In genomic region chr2:138047781-138048201, GRCm38 (mm10) we compare ENCODE assay signal across 10 mouse cellular contexts.
DNase-seq lines count a peak whose midpoint lies in the region; ATAC-seq lines count a peak whose summit lies in the region.
"Had no signal": no experiment of that assay in that cellular context is flagged by ENCODE, and none has a peak within 500 bp of the region (broad histone marks: within the 10 kb centered on the region; RNA-seq: fewer than 3 reads in every experiment).

No protein-coding gene starts in this region.

- no peak overlapping the region for H3K4me3 ChIP-seq in forebrain, embryonic 13.5 days
- no peak overlapping the region for H3K4me3 ChIP-seq in forebrain, embryonic 11.5 days (ENCODE audit: low read depth, low read length)
- no peak overlapping the region for H3K4me3 ChIP-seq in intestine, embryonic 15.5 days (replicated peaks)
- H3K4me3 ChIP-seq in liver, embryonic 11.5 days (ENCODE audit: low read depth, low read length), result no peak overlapping the region

- no peaks in the 10 kb centered on the region for H3K9me3 ChIP-seq in forebrain, embryonic 13.5 days (replicated peaks)
- H3K9me3 ChIP-seq in forebrain, embryonic 11.5 days (ENCODE audit: control insufficient read depth, low read length), result no peaks in the 10 kb centered on the region
- no peaks in the 10 kb centered on the region for H3K9me3 ChIP-seq in intestine, embryonic 15.5 days
- H3K9me3 ChIP-seq in liver, embryonic 11.5 days (ENCODE audit: control insufficient read depth, low read length), result no peaks in the 10 kb centered on the region

- no peaks in the 10 kb centered on the region for H3K27me3 ChIP-seq in forebrain, embryonic 13.5 days
- H3K27me3 ChIP-seq in forebrain, embryonic 11.5 days (ENCODE audit: control insufficient read depth, insufficient read depth, low read length), result no peaks in the 10 kb centered on the region
- H3K27me3 ChIP-seq in intestine, embryonic 15.5 days (replicated peaks), result no peaks in the 10 kb centered on the region
- H3K27me3 ChIP-seq in liver, embryonic 11.5 days (replicated peaks; ENCODE audit: control insufficient read depth, insufficient read depth, low read length), result no peaks in the 10 kb centered on the region

- no peak for DNase-seq in forebrain, embryonic 11.5 days (ENCODE audit: low spot score)
- peak; percentile 30 to 33 for DNase-seq in left cerebral cortex, adult 18-20 months (ENCODE audit: low spot score in 2 of 2)
- DNase-seq in left cerebral cortex, adult 11 months (ENCODE audit: low spot score), result no peak
- DNase-seq in layer of hippocampus, adult 18-20 months (ENCODE audit: low spot score in 2 of 2), result peak; percentile 16 to 60
- peak; percentile 42 to 43 for DNase-seq in right cerebral cortex, postnatal 10 days (ENCODE audit: low spot score in 2 of 2)
- DNase-seq in liver, embryonic 11.5 days (ENCODE audit: low spot score), result no peak

- H3K27ac ChIP-seq in forebrain, embryonic 13.5 days, result no peak overlapping the region
- H3K27ac ChIP-seq in forebrain, embryonic 11.5 days (ENCODE audit: low read depth, low read length), result no peak overlapping the region
- H3K27ac ChIP-seq in intestine, embryonic 15.5 days, result no peak overlapping the region
- H3K27ac ChIP-seq in liver, embryonic 11.5 days (ENCODE audit: low read depth, low read length), result no peak overlapping the region
- H3K27ac ChIP-seq: liver, embryonic 14.5 days had no signal

- ATAC-seq in forebrain, embryonic 13.5 days, result peak; percentile 70; the same call in 1 of the 2 replicates
- no peak for ATAC-seq in forebrain, embryonic 11.5 days (replicated peaks; ENCODE audit: low FRiP score)
- no peak for ATAC-seq in intestine, embryonic 15.5 days
- ATAC-seq in liver, embryonic 11.5 days (replicated peaks; ENCODE audit: low FRiP score), result no peak; the same call in 1 of the 2 replicates
- ATAC-seq: intestine, embryonic 16.5 days had no signal

- H3K36me3 ChIP-seq in forebrain, embryonic 13.5 days (ENCODE audit: poor library complexity, severe bottlenecking), result no peaks in the 10 kb centered on the region
- H3K36me3 ChIP-seq in forebrain, embryonic 11.5 days (ENCODE audit: control insufficient read depth, insufficient read depth, low read length), result no peaks in the 10 kb centered on the region
- H3K36me3 ChIP-seq in intestine, embryonic 15.5 days, result no peaks in the 10 kb centered on the region
- no peaks in the 10 kb centered on the region for H3K36me3 ChIP-seq in liver, embryonic 11.5 days (ENCODE audit: control insufficient read depth, insufficient read depth, low read length)

- no peaks in the 10 kb centered on the region for H3K4me1 ChIP-seq in forebrain, embryonic 13.5 days
- no peaks in the 10 kb centered on the region for H3K4me1 ChIP-seq in forebrain, embryonic 11.5 days (replicated peaks; ENCODE audit: control insufficient read depth, insufficient read depth, low read length)
- 0 out of 2 replicates have a peak, but pooled peaks cover 2% of the 10 kb centered on the region for H3K4me1 ChIP-seq in intestine, embryonic 15.5 days (replicated peaks)
- no peaks in the 10 kb centered on the region for H3K4me1 ChIP-seq in liver, embryonic 11.5 days (replicated peaks; ENCODE audit: control insufficient read depth, insufficient read depth, low read length)

- 52% methylated on average over 11 of the region's 11 CpGs for WGBS in forebrain, embryonic 13.5 days
- WGBS in forebrain, embryonic 11.5 days, result 59% methylated on average over 11 of the region's 11 CpGs
- 41% methylated on average over 11 of the region's 11 CpGs for WGBS in intestine, embryonic 15.5 days
- WGBS in liver, embryonic 11.5 days, result 43% methylated on average over 11 of the region's 11 CpGs

- no peak overlapping the region for H3K4me2 ChIP-seq in forebrain, embryonic 13.5 days
- H3K4me2 ChIP-seq in forebrain, embryonic 11.5 days (ENCODE audit: low read depth, low read length, severe bottlenecking), result no peak overlapping the region
- H3K4me2 ChIP-seq in intestine, embryonic 15.5 days (replicated peaks), result no peak overlapping the region
- H3K4me2 ChIP-seq in liver, embryonic 11.5 days, result no peak overlapping the region

- H3K9ac ChIP-seq in forebrain, embryonic 13.5 days, result no peak overlapping the region
- H3K9ac ChIP-seq in forebrain, embryonic 11.5 days (ENCODE audit: low read length), result no peak overlapping the region
- no peak overlapping the region for H3K9ac ChIP-seq in intestine, embryonic 15.5 days
- H3K9ac ChIP-seq in liver, embryonic 11.5 days (ENCODE audit: low read depth, low read length), result no peak overlapping the region
- H3K9ac ChIP-seq: liver, embryonic 14.5 days had no signal

Comparison
In these comparisons a context has a peak if more than half of its experiments do, and no peak if none do; other contexts are left out.
1. DNase-seq: peak in left cerebral cortex, adult 18-20 months (2 of 2), layer of hippocampus, adult 18-20 months (2 of 2) and right cerebral cortex, postnatal 10 days (2 of 2); none in forebrain, embryonic 11.5 days (single experiment), left cerebral cortex, adult 11 months (single experiment) and liver, embryonic 11.5 days (single experiment).